Mouse (Mus musculus): Measurements from ENCODE around the gene Sltm.

GRCm38 (mm10) chr9:70585172-70585571 is 42.6 kb downstream of the Sltm start:
- no peak for TF ChIP-seq CTCF (IDR thresholded peaks at IDR 0.05; ENCODE audit: low read depth, low read length)
- no peak for TF ChIP-seq POLR2A (IDR thresholded peaks at IDR 0.05; ENCODE audit: extremely low read depth, insufficient read depth, low read length)
